Mouse (Mus musculus) urinary bladder, postnatal 36 days (tissue): ENCODE data around the gene Tuba4a.

Experiments used
- DNase-seq, 2 experiments: peaks; one replicate each; pipeline ENCODE4 v3.0.0; 2022; ENCODE audit warnings: low spot score in 2 of 2, mixed read lengths in 1 of 2

Tuba4a gene

DNA sequence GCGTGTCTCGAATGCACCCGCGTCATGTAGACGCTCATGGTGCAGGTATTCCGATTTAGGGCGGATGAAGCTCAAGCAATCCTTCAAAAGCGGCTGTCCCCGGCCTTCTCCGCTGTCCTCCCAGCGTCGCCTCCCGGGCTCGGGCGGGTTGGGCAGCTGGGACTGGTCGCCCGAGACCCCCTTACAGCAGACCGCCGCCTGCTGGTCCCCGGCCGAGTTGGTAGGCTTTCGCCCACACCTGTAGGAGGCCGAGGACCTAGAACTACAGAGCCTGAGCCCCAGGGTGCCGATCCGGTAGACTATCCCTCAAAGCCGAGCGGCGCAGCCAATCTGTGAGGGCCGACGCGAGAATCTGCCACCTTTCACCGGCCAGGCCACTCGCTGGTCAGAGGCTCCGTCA is at the start of gene Tuba4a:
Gene Tuba4a, minus strand, starts transcription at position 335 of the 400 bp plus-strand sequence.
- DNase-seq: peak in 1 of 2 experiments; percentile 24

DNA sequence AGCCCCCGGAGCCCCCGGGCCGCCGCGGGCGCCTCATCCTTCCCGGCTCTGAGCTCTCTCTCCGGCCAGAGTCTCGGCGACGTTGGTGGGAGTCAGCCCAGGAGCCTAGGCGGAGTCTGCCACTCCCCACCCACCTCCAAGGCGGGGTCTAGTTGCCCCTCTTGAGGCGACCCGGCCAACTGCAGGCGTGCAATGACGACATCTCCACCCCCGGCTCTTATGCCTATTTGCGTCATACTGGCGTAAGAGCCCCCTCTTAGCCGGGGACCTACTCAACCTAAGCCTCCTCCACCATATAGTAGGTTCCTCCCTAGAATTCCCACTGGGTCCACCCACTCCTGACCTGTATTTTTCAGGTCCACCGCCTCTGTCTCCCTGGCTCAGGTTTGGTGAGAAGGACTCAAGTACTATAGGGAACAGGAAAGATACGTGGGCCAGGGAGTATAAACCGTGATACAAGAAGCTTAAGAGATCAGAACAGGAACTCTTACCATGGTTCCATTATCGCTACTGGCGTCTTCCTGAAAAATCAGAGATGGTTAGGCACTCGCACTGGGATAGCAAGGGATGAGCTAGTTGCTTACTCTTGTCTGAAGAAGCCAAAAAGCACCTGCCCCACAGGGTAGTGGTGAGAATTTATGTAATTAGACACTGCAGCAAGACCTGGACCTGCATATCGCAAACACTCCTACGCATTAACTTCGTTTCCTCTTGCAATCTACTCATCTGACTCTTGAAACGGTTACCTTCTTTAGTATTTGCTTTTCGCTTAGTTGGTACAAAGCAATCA is 44.6 kb upstream of the Tuba4a start, which contains the start of gene Ptprn:
Gene Ptprn, minus strand, starts transcription at position 412 of the 790 bp plus-strand sequence.
- no peak for DNase-seq

DNA sequence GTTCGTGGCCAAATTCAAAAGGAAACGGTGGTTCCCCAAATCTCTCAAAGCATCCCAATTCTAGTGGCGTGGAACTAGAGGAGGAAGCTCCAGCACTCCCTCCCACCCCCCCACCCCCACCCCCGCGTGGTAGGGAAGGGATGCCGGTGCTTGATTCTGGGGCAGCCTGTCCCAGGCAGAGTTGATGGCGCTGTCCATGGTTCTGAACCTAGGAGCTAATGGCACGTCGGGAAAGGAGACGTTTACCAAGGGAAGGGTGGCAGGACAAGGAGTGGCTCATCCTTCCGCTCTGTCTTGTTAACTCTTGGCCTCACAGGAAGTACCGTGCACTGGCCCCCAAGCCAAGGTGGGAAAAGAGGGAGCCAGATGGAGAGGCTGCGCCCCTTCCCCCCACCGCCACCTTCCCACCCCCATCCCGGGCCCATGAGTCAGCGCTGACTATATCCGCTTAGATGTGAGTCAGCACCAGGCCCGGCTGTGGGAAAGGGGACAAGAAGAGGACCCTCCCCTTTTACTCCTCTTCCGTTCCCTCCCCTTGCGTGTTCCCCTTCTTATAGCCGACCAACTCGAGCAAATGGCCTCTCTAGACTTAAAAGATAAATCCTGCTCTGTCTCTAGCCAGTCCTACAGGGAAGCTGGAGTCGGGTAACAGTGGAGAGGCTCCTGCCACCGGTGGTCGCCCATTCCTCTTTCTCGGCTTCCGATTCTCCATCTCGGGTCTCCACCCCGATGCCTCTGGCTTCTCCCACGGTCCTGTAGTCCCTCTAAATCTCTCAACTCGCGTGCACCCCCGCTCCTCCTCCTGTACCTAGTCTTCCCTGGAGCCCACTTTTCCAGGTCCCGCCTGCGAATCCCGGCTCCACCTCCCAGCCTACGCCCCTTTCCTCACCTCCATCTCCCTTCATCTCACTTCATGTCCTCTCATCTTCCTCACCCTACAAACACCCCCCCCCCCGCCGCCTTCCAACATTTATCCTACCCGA is 43.6 kb upstream of the Tuba4a start:
- DNase-seq: peak; percentile 43 to 47

DNA sequence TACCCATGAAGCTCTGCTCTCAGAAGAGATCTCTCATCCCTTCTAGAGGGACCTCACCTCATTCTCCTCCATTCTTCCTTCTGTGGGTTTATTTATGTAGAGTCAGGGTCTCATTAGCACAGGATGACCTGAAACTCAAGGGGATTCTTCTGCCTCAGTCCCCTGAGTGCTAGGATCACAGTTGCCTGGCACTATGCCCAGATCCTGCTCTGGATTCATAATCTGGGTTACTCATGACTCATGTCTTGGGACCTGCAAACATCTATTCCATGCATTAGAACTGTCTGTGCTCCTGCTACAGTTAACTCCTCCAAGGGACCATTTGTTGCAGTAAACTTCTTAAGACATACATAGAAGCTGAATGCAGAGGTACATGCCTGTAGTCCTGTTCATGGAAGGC is 41.6 kb upstream of the Tuba4a start:
- no peak for DNase-seq

GRCm38 (mm10) chr1:75255516-75256046 is 35.9 kb upstream of the Tuba4a start:
- DNase-seq: no peak

DNA sequence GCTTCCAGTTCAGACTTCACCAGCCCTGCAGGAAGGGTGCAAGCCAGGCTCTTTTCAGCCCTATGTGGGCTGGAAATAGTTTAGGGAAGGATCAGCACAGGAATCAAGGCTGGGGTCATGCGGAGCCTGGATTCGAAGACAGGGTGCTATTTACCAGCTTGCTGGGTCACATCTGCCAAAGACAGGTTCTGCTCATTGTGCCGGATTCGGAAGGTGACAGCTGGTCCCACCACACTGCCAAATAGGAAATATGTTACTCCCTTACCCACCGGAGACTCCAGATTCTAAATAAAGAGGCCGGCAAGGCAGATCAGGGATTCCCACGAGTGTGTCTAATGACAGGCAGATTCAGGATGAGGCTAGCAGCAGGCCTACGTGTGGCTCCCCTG is 35.0 kb upstream of the Tuba4a start:
- no peak for DNase-seq

DNA sequence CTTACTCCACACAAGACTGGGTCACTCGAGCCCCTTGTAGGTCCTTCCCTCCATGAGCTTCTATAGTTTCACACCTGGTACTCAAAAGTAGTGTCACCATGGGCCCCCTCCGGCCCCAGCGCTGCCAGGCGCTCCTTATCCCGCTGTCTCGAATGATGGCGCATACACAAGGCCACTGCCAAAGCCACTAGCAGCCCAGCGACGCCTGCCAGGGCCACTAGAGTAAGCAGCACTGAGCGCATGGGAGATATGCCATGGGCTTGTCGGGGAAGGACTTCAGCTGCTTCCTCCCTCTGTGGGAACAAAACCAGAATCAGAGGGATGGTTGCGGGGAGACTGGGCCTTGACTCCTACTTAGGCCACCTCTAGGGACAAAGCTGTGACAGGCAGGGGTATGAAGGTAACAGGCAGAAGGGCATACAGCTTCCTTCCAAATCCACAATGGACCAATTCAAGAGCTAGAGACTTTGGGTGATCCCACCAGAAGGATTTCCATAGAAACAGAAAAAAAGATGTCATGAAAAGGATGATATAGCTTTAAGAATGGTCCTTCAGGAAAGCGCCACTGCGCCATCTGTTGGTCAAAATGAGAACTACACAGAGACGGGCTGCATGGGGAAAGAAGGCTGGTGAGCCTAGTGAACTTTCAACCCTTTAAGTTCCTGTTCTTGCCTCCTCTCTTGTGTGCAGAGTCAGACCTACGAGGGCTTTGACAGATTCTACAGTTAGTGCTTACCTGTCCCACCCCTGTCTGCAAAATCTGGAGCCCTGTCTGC is 34.4 kb upstream of the Tuba4a start:
- DNase-seq: peak; percentile 74 to 80

GRCm38 (mm10) chr1:75253029-75253428 is 33.4 kb upstream of the Tuba4a start:
- DNase-seq: no peak

- no peak for DNase-seq
These were observed 32.6 kb upstream of the Tuba4a start for GRCm38 (mm10) chr1:75252308-75252707.

DNA sequence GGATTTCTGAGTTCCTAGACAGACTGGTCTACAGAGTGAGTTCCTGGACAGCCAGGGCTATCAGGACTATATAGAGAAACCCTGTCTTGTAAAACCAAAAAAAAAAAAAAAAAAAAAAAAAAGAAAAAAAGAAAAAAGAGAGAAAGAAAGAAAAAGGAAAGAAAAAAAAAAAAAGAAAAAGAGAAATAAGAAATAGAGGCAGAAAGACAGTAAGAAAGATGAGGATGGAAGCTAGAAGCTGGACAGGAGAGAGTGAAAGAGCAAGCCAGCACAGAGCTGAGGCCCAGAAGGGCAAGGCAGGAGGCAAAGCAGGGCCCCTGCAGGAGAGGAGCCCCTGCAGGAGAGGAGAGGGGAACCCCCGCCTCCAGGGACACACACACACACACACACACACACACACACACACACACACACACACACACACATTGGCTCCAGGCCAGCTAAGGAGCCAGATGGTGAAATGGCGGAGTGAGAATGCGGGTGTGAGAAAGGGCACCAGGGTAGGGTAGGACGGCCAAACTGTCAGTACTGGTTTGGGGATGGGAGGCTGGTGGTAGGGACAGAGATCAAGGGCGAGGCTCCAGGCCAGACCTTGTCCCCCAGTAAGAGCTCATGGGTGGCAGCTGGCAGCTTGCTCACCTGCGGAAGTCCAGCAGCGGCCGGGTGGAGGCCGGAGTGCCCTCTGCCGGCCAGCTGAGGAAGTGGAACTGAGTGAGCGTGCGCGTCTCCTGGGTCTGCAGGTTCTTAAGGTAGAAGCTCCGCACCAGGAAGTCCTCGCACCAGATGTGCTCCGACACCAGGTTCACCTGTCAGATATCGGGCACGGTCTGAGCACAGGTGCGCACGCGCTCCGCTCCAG is 31.7 kb upstream of the Tuba4a start:
- DNase-seq: peak; percentile 77 to 85

- no peak for DNase-seq
These were observed 30.8 kb upstream of the Tuba4a start for GRCm38 (mm10) chr1:75250498-75250897.

GRCm38 (mm10) chr1:75248041-75248772 is 28.5 kb upstream of the Tuba4a start:
- DNase-seq: peak; percentile 55 to 58

- no peak for DNase-seq
These were observed 27.6 kb upstream of the Tuba4a start for GRCm38 (mm10) chr1:75247071-75247930.

GRCm38 (mm10) chr1:75244836-75245235 is 25.2 kb upstream of the Tuba4a start:
- no peak for DNase-seq

GRCm38 (mm10) chr1:75244175-75244826 is 24.6 kb upstream of the Tuba4a start:
- DNase-seq: no peak

DNA sequence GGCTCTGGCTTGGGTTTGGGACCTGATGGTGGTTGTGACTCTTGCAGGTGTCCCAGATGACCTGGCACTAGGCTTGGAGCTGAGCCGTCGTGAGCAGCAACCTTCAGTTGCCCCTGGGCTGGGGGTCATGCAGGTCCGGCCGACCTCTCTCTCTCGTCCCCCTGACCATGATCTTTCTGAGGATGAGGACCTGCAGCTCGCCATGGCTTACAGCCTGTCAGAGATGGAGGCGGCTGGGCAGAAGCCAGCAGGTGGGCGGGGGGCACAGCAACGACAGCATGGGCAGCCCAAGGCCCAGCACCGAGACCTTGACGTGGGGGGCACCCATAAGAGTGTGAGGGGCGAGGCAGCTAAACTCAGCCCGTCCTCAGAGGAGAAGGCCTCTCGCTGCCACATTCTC is 23.7 kb upstream of the Tuba4a start:
- no peak for DNase-seq

DNA sequence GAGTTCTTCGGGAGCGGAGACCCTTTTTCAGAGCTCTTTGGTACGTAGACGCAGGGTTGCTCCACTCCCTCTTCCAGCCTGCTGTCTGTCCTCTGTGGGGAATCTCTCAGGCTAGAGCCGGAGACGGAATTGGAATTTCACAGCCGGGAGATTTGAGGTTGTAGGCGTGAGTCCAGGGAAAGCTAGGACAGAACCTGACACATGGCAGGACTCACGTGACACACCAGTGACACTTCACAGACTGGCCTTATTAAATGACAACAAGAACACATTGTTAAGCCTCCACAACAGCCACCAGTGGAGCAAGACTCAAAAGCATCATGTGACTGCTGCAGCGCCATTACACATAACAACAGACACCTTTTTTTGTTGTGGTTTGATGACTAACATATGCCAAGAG is 19.9 kb upstream of the Tuba4a start:
- DNase-seq: no peak
